Mouse (Mus musculus) brain, embryonic 14.5 days (tissue): Measurements from ENCODE around the gene Gtpbp3.
A peak's percentile ranks its signal among the peaks of the same experiment; 100 is the strongest.

ENCODE experiments used
- CTCF ChIP-seq: fragments of 200-500 bp; IDR thresholded peaks from 2 replicates; pipeline ENCODE4 v1.5.1; 2012; ENCODE audit warnings: inconsistent platforms, mild to moderate bottlenecking, moderate library complexity, borderline replicate concordance; ENCODE audit not compliant: insufficient read depth, insufficient read length; ENCODE audit errors: extremely low read depth
- POLR2A ChIP-seq: fragments of 200-500 bp; IDR thresholded peaks from 2 replicates; pipeline ENCODE4 v1.6.1; 2012; ENCODE audit warnings: mild to moderate bottlenecking, inconsistent platforms, borderline replicate concordance; ENCODE audit not compliant: poor library complexity, insufficient read depth, insufficient read length, severe bottlenecking; ENCODE audit errors: extremely low read depth

DNA sequence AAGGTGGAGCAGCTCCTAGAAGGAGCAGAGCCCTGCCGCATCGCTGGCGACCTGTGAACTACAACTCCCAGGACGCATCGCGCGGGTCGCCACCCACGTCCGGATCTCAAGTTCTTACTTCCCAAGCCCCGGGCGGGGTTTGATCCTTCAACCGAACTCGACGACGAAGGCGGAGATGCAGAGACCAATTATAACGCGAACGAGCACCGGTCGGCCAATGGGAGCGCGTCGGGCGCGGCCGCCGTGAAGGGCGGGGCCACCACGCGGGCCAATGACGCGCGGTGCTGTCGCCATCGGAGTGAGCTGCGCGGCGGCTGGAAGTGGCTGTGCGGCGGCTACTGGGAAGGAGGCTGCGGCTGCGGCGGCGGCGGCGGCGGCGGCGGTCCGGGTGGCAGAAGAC lies 19.0 kb upstream of the Gtpbp3 start, which contains the start of gene Dda1:
- TF ChIP-seq POLR2A (peak; percentile 77), CTCF (no peak)
